Mouse (Mus musculus): ENCODE data around the gene Frmd4b.

- TF ChIP-seq CTCF (IDR thresholded peaks at IDR 0.05; ENCODE audit: extremely low read depth, insufficient read length, insufficient replicate concordance, low read depth, low read length) (no peak), POLR2A (IDR thresholded peaks at IDR 0.05; ENCODE audit: low read depth, low read length) (no peak)
These were observed 326.0 kb downstream of the Frmd4b start for GRCm38 (mm10) chr6:97291159-97291908.

All from small intestine, adult 2 months (tissue).